Mouse (Mus musculus) midbrain, embryonic 10.5 days (tissue): Measurements from ENCODE around the gene Arhgap44. TPM values are rescaled to one million over a fixed set of nuclear protein-coding genes. Genes with fewer than 3 reads are reported as not detected.
A peak's percentile ranks its signal among the peaks of the same experiment; 100 is the strongest.

ENCODE experiments used
- DNase-seq: peaks from one replicate; pipeline ENCODE4 v3.0.0-alpha.2; 2017; ENCODE audit warnings: low spot score
- H3K27ac ChIP-seq: fragments of 300-500 bp; sonication (generic); replicated peaks from 2 replicates; pipeline ENCODE4 v1.5.1; 2016; ENCODE audit warnings: mild to moderate bottlenecking
- H3K27me3 ChIP-seq: fragments of 300-500 bp; sonication (generic); 2 replicates; pipeline ENCODE4 v1.6.1; 2016; ENCODE audit warnings: low read depth, mild to moderate bottlenecking; ENCODE audit not compliant: poor library complexity, severe bottlenecking
- H3K36me3 ChIP-seq: fragments of 300-500 bp; sonication (generic); 2 replicates; pipeline ENCODE4 v1.6.1; 2016; ENCODE audit warnings: mild to moderate bottlenecking, moderate library complexity
- H3K4me1 ChIP-seq: fragments of 300-500 bp; sonication (generic); 2 replicates; pipeline ENCODE4 v1.6.1; 2016
- H3K4me3 ChIP-seq: fragments of 300-500 bp; sonication (generic); 2 replicates; pipeline ENCODE4 v1.5.1; 2016; ENCODE audit warnings: mild to moderate bottlenecking, moderate library complexity
- H3K9me3 ChIP-seq: fragments of 300-500 bp; sonication (generic); replicated peaks from 2 replicates; pipeline ENCODE4 v1.6.1; 2016; ENCODE audit warnings: mild to moderate bottlenecking
- WGBS: fragments of 180-500 bp; shearing (Covaris S2); methylation state at CpG from one replicate; pipeline ENCODE4 v1.1.7; 2016; 5-methylcytosine and 5-hydroxymethylcytosine counted together
- polyA plus RNA-seq: library from polyadenylated mRNA; unstranded; fragments of >200 nt; fragmentation: Nextera tagmentation; extraction: Ambion mirVana; gene quantifications from 2 replicates; pipeline ENCODE4 v1.2.1, GENCODE M21; 2016

Arhgap44 gene
- 3.8 and 4.5 TPM in 2 replicates for polyA plus RNA-seq

DNA sequence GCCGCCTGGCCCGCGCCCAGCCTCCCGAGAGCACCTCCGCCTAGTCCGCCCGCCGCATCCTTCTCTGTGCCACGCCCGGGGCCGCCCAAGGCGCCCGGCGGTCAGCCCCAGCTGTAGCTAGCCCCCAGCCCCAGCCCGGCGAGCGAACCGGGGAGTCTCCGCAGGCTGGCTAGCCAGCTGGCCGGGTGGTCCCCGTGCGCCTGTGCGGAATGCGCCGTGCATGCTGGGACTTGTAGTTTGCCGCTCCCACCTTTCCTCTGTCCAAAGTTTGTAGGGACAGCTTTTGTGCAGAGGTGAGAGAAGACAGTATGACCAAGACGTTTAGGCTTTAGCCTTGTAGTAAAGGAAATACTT is at the start of gene Arhgap44:
Arhgap44 (minus strand) TSS at position 195 of the 354 bp plus-strand sequence.
- Histone ChIP-seq H3K36me3 (no peaks in the 10 kb centered on the region), H3K27me3 (peaks cover 18% of the 10 kb centered on the region), H3K9me3 (no peaks in the 10 kb centered on the region), H3K27ac (peak within 1 kb of the TSS; percentile 86), H3K4me3 (peak within 1 kb of the TSS; percentile 76), H3K4me1 (peaks cover 13% of the 10 kb centered on the region)
- under 1% methylated on average over 27 of the region's 27 CpGs for WGBS
- DNase-seq = peak; percentile 80

DNA sequence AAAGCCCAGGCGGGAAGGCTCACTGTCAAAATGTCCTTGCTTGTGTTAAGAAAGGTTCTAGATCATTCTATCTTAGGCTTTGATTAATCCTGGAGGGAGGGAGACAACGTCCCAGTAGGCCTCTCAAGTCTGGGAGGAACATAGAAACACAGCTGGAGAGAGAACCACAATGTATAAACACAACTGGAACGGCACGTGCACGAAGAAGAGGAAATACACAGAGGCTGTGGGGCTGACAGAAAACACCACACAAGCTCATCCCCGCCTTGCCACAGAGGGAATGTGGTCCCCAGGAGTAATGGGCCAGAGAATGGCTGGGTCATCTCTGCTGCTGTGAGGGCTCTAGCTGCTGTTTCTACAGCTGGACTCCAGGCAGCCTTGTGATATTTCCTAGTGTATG is 48.9 kb upstream of the Arhgap44 start:
- peaks cover 11% of the 10 kb centered on the region; the same call in 1 of the 2 replicates for H3K4me1 ChIP-seq
- H3K27me3 ChIP-seq = no peaks in the 10 kb centered on the region
- no peak overlapping the region for H3K4me3 ChIP-seq
- no peak overlapping the region for H3K27ac ChIP-seq
- no peaks in the 10 kb centered on the region for H3K9me3 ChIP-seq
- WGBS = 78% methylated on average over 6 of the region's 6 CpGs
- no peaks in the 10 kb centered on the region for H3K36me3 ChIP-seq
- no peak for DNase-seq

DNA sequence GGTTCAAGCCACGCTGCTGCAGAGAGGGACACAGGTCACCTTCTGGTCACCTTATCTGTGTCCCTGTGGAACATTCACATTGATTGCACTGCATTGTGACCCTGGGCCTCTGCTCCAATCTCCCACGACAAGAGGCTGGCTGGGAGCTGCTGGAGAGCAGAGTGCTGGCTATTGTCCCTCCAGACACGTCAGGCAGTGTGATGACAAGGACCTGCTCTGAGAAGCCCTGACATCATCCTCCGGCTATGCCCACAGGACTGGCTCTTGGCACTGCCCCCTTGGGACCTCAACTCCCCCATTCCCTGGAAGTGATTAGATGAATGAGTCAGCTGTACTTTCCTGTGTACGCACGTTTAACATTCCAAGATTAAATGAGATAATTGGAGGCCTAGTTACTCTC is 46.7 kb upstream of the Arhgap44 start:
- Histone ChIP-seq H3K4me3 (no peak overlapping the region), H3K36me3 (no peaks in the 10 kb centered on the region), H3K9me3 (no peaks in the 10 kb centered on the region), H3K27ac (no peak overlapping the region), H3K27me3 (no peaks in the 10 kb centered on the region), H3K4me1 (peaks cover 13% of the 10 kb centered on the region)
- no peak for DNase-seq
- WGBS = 65% methylated on average over 6 of the region's 6 CpGs

DNA sequence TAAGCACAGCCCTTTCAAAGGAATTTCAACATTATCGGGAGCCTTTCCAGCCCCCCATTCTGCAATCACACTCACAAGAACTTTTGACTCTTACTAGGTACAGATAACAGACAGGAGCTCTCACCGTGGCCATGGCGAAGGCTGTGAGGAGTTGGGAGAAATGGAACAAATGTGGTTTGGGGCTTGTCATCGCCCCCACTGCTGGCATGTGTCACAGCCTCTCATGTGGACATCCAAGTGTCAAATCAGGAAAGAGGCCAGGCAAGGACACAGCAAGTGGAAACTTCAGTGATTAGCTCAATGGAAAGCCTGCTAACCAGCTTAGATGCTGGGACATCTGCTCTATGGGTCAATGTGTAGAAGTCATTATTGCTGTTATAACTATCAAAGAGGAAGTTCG is 42.5 kb upstream of the Arhgap44 start:
- no peaks in the 10 kb centered on the region for H3K9me3 ChIP-seq
- no peak overlapping the region for H3K4me3 ChIP-seq
- no peak for DNase-seq
- H3K36me3 ChIP-seq = no peaks in the 10 kb centered on the region
- 0 out of 2 replicates have a peak overlapping the region, but pooled peaks have one; percentile 42 for H3K27ac ChIP-seq
- H3K4me1 ChIP-seq = peaks cover 32% of the 10 kb centered on the region
- 73% methylated on average over 5 of the region's 5 CpGs for WGBS
- H3K27me3 ChIP-seq = no peaks in the 10 kb centered on the region

DNA sequence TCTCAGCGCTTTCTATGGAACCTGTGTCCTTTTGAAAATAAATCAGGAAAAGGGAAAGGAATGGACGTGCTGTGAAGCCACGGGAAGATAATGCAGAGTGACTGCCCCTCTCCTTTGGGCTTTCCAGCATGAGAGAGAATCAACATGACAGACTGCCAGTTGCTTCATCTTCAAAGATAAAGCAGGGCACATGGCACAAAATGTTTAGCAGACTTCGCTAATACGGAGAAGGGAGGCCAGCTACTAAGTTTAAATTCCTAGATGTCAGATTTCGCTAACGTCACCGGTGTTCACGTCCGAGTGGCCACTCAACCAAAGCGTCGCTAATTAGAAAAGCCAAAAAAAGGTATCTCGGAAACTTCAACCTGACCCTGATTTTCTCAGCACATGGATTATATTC is 41.9 kb upstream of the Arhgap44 start:
- WGBS = 73% methylated on average over 13 of the region's 13 CpGs
- no peaks in the 10 kb centered on the region for H3K9me3 ChIP-seq
- H3K36me3 ChIP-seq = no peaks in the 10 kb centered on the region
- no peaks in the 10 kb centered on the region for H3K27me3 ChIP-seq
- no peak overlapping the region for H3K27ac ChIP-seq
- no peak overlapping the region for H3K4me3 ChIP-seq
- peaks cover 32% of the 10 kb centered on the region for H3K4me1 ChIP-seq
- DNase-seq = no peak

DNA sequence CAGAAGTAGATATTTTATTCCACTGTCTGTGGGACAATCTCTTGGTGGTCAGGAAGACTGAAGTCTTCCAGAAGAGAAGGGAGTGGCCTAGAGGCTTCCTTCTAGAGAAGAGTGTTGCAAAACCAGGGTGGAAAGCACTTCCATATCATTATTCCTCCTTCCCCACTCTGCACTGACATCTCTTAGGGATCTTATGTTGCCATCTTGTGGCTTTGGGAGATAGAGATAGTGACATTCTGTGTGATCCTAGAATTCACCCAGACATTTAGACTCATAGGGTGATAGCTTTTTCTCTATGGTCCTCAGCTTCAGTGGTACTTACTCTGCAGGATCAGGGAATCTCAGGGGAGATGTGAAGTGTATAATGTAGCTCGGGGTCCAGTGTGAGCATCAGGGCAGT is 40.3 kb upstream of the Arhgap44 start:
- Histone ChIP-seq H3K4me3 (no peak overlapping the region), H3K27me3 (no peaks in the 10 kb centered on the region), H3K9me3 (no peaks in the 10 kb centered on the region), H3K4me1 (peaks cover 29% of the 10 kb centered on the region), H3K27ac (no peak overlapping the region), H3K36me3 (no peaks in the 10 kb centered on the region)
- 82% methylated on average over 1 of the region's 1 CpGs for WGBS
- no peak for DNase-seq

DNA sequence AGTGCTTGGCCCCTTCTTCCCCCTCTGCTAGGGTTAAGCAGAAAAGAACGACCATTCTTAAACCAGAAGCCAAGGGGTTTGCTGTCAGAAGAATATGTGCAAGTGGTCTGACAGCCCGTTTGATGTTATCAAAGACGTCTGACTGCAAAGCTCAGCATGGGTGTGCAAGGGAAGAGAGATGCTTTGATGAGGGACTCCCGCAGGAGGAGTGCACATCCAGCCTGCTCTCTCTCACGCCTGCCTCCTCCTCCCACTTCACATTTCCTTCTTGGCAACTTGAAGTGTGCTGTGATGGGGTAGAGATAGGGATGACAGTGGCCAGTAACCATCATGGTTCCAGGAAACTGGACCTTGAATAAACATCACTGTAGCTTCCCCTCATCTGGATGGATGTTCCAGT is 39.5 kb upstream of the Arhgap44 start:
- Histone ChIP-seq H3K4me1 (peaks cover 29% of the 10 kb centered on the region), H3K4me3 (no peak overlapping the region), H3K27me3 (no peaks in the 10 kb centered on the region), H3K27ac (peak overlapping the region; percentile 57; the same call in 1 of the 2 replicates), H3K36me3 (no peaks in the 10 kb centered on the region), H3K9me3 (no peaks in the 10 kb centered on the region)
- DNase-seq = no peak
- 62% methylated on average over 5 of the region's 5 CpGs for WGBS

DNA sequence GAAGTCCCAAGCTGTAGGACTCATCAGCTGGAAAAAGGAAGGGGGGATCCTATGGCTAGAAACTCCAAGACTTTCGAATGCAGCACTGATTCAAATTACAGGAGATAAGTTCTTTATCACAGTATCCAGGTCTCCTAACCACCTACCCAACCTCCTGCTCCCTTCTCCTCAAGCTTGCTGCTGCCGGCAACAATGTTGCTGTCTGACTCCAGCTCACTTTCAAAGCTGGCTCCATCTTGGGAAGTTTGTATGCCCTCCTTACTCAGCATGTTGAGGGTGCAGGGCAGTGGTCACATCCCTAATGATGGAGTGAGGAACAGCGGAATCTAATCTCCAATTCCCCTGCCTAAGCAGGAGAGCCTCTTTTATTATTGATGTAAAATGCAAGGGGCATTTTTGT is 35.3 kb upstream of the Arhgap44 start:
- Histone ChIP-seq H3K4me3 (no peak overlapping the region), H3K27me3 (no peaks in the 10 kb centered on the region), H3K27ac (no peak overlapping the region), H3K4me1 (peaks cover 6% of the 10 kb centered on the region; the same call in 1 of the 2 replicates), H3K36me3 (no peaks in the 10 kb centered on the region), H3K9me3 (no peaks in the 10 kb centered on the region)
- DNase-seq = no peak
- 81% methylated on average over 3 of the region's 3 CpGs for WGBS

DNA sequence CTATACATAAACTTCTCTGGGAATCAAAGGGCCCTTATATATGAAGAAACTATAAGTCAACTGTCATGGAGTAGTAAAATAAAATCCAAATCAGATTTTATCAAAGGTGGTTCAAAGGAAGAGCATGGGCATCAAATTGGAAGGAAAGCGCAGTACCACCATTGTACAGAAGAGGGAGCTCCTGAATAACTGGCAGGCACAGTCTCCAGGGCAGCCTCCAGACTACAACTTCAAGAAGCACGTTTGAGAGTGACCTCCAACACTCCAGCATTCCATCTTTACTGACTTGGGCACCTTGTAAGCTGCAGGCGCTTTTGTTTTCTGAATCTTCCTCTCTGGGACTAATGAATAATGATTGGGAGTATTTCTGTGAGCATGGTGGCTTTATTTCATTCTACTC is 34.5 kb upstream of the Arhgap44 start:
- Histone ChIP-seq H3K4me3 (no peak overlapping the region), H3K4me1 (peaks cover 5% of the 10 kb centered on the region; the same call in 1 of the 2 replicates), H3K27me3 (no peaks in the 10 kb centered on the region), H3K9me3 (no peaks in the 10 kb centered on the region), H3K27ac (no peak overlapping the region), H3K36me3 (no peaks in the 10 kb centered on the region)
- DNase-seq = peak; percentile 64
- 9% methylated on average over 3 of the region's 3 CpGs for WGBS

DNA sequence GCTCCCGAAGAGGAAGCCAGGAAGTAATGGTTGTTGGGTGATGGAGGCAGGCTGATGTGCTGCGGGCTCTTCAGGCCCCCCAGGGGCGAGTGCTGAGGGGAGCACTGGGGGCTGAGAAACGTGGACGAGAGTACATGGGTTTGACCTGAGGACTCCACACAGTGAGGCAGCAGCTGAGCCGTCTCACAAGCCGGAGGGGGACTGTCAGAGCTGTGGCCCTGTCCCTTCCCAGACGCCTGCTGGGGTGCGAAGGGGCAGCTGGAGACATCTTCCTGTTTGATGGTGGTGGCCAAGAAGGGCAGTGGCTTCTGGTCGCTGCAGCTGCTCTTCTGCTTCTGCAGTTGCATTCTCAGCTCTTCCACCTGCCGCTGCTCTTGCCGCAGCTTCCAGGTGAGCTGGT is 24.2 kb upstream of the Arhgap44 start:
- H3K4me1 ChIP-seq = no peaks in the 10 kb centered on the region
- no peak overlapping the region for H3K4me3 ChIP-seq
- no peaks in the 10 kb centered on the region for H3K27me3 ChIP-seq
- WGBS = 86% methylated on average over 12 of the region's 12 CpGs
- DNase-seq = no peak
- H3K27ac ChIP-seq = no peak overlapping the region
- H3K9me3 ChIP-seq = no peaks in the 10 kb centered on the region
- H3K36me3 ChIP-seq = no peaks in the 10 kb centered on the region

DNA sequence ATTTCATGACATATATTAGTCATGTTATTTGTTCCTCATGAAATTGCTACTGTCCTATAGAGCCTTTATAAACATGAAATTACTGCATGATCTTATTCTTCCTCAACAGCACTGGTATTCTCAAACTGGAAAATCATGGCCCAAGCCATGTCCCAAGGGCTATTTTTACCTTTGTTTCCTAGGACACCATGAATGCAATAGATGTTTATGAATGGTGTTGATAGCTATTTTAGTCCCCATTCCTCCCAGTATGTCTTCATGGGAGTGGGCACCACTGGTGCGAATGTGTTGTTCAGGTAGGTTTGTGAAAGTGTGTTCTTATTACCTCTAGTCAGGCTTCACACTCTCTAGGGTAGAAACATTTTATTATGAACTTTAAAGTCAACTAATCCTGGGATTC is 22.4 kb upstream of the Arhgap44 start:
- H3K36me3 ChIP-seq = no peaks in the 10 kb centered on the region
- 98% methylated on average over 1 of the region's 1 CpGs for WGBS
- no peaks in the 10 kb centered on the region for H3K9me3 ChIP-seq
- H3K27me3 ChIP-seq = no peaks in the 10 kb centered on the region
- H3K4me1 ChIP-seq = no peaks in the 10 kb centered on the region
- H3K27ac ChIP-seq = no peak overlapping the region
- H3K4me3 ChIP-seq = no peak overlapping the region
- no peak for DNase-seq

DNA sequence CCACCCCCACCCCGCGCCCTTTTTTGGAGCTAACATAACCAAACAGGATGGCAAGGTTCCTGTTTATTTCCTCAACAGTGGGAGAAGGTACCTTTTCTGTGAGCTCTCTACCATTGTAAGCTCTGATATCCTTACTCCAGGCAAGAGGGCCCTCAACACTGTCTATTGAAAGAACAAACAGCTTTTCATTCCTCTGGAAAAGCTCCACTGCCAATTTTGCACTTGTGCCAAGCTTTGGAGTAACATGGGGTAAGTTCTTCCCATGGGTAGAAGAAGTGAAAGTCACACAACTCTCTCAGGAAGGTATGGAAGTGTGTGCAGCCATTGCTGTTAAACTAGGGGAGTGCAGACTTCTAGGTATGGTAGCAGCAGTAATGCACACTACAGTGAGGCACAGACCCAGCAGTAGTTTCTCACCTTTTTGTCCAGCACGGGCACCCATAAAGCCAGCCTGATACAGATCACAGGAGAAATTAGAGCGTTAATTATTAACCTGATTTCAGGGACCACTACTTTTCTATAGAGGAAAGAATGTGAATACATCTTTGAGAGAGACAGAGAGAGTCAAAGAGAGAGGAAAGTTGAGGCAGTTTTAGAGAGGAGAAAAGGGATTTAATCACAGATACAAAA is 7.5 kb upstream of the Arhgap44 start:
- H3K4me3 ChIP-seq = no peak overlapping the region
- no peaks in the 10 kb centered on the region for H3K4me1 ChIP-seq
- no peaks in the 10 kb centered on the region for H3K27me3 ChIP-seq
- no peaks in the 10 kb centered on the region for H3K9me3 ChIP-seq
- no peak overlapping the region for H3K27ac ChIP-seq
- no peaks in the 10 kb centered on the region for H3K36me3 ChIP-seq
- no peak for DNase-seq
- WGBS = 83% methylated on average over 4 of the region's 4 CpGs

DNA sequence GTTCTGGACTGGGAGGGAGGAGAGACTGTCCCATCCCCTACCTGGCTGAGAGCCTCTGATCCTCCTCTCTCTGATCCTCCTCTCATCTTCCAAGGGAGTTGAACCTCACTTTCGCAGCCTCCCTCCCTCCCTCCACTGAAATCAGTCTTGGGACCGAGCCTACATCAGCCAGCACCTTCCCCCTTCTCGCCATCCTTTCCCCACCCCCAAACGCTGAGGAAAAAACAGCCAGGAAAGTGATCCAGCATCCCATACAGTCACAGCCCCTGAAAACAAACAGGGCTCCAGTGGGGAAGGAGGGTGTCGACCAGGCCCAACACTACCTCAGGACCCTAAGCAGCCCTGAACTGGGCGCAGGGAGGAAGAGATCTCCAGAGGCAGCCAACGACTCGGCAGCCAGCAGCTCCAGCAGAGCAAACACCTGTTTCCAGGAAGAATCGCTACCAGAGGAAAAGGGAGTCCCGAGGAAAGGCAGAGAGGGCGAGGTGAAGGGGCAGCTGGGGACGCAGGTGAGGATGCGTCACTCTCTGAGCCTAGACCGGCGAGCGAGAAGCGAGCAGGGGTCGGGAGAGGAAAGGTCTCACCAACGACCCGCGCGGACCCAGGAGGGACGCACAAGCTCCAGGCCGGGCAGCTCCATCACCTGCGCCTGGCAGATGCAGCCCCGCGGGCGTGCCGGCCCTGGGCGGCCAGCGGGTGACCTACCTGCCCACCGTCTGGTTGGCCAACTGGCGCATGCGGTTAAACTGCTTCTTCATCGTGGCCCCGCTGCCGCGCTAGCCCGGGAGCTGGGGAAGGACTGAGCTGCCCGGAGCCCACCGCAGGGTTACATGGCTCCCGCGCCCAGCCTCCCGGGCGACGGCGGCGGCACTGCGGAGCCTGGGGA is 637 bp downstream of the Arhgap44 start:
- Histone ChIP-seq H3K27me3 (peaks cover 18% of the 10 kb centered on the region), H3K9me3 (no peaks in the 10 kb centered on the region), H3K4me1 (peaks cover 13% of the 10 kb centered on the region), H3K27ac (peak overlapping the region; percentile 86), H3K36me3 (no peaks in the 10 kb centered on the region), H3K4me3 (peak overlapping the region; percentile 76)
- DNase-seq = no peak
- WGBS = under 1% methylated on average over 49 of the region's 49 CpGs
